Mouse (Mus musculus) adrenal gland, postnatal 4 days (tissue): ENCODE results near the gene Noc2l. TPM values are rescaled to one million over a fixed set of nuclear protein-coding genes. Genes with fewer than 3 reads are reported as not detected.

Source experiments
- microRNA-seq: library from miRNA; unstranded; fragments of <30 nt; microRNA quantifications from one replicate; pipeline ENCODE4 v1.2.0, GENCODE M21; 2021
- total RNA-seq, 2 experiments: library from RNA; stranded (reverse); gene quantifications; 2 replicates each; pipeline ENCODE4 v1.2.3; 2021

Noc2l gene
- total RNA-seq, 2 experiments from 2014 or later = 41.5 to 47.3 TPM

Small RNAs within 50 kb of the gene (microRNA-seq; reads per million reads assigned to microRNA genes)
- 1.3 reads per million for gene Mir7658

Other genes starting within 250 kb of the Noc2l start
- 1 to 10 TPM; 7.2 to 7.7 TPM for gene B3galt6, start 243.4 kb upstream of the Noc2l start, total RNA-seq
- gene Sdf4, start 243.1 kb upstream of the Noc2l start, total RNA-seq = 100 to 1,000 TPM; 224 to 231 TPM
- gene Tnfrsf4, start 222.2 kb upstream of the Noc2l start, total RNA-seq = 1 to 10 TPM; 2.9 to 3.4 TPM
- under 1 TPM in 1 of 2 experiments, not detected in 1; 0.39 TPM for gene Tnfrsf18, start 209.8 kb upstream of the Noc2l start, total RNA-seq
- 1 to 10 TPM in 1 of 2 experiments, under 1 TPM in 1; 0.59 to 5.0 TPM for gene Ttll10, start 176.6 kb upstream of the Noc2l start, total RNA-seq
- gene 9430015G10Rik, start 126.0 kb upstream of the Noc2l start, total RNA-seq = 10 to 100 TPM; 18.1 to 21.1 TPM
- under 1 TPM; 0.20 to 0.22 TPM for gene Rnf223, start 105.5 kb upstream of the Noc2l start, total RNA-seq
- 100 to 1,000 TPM in 1 of 2 experiments, 10 to 100 TPM in 1; 92.2 to 139 TPM for gene Agrn, start 38.5 kb upstream of the Noc2l start, total RNA-seq
- gene Isg15, start 35.2 kb upstream of the Noc2l start, total RNA-seq = 1 to 10 TPM; 1.9 to 2.8 TPM
- 1 to 10 TPM; 3.7 to 4.8 TPM for gene AW011738, start 32.7 kb upstream of the Noc2l start, total RNA-seq
- 1 to 10 TPM; 4.1 to 4.7 TPM for gene Perm1, start 20.1 kb upstream of the Noc2l start, total RNA-seq
- 10 to 100 TPM; 26.9 to 27.8 TPM for gene Plekhn1, start 1.2 kb upstream of the Noc2l start, total RNA-seq
- 1 to 10 TPM; 5.9 to 8.0 TPM for gene Samd11, start 19.6 kb downstream of the Noc2l start, total RNA-seq
- gene Vmn2r-ps159, start 95.1 kb downstream of the Noc2l start, total RNA-seq = not detected